Mouse (Mus musculus) monocyte, adult 2 months (primary cell): ENCODE measurements around the gene Fam208a.

Source experiments
- DNase-seq, 2 experiments: peaks; one replicate each; pipeline ENCODE4 v3.0.0; 2022; ENCODE audit warnings: low spot score in 2 of 2, low read depth in 1 of 2

Gene Fam208a

DNA sequence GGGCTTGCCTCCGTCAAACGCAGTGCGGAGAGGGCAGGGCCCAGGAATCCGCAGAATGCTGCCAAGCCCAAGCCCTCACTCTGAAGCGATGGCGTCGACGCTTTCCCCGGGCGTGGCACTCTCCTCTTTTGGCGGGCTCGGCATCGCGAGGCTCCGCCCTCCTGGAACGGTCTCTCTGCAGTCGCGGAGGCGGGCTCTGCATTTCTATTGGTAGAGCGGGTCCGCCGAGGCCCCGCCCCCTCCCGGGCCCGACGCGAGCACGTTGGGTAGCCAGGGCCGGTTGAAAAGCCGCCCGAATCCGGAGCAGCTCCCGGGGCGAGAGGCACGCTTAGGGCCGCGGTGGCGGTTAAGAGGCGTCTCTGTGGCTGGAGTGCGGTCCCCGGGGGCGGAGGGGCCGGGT, at the start of gene Fam208a:
Gene Fam208a (plus strand): TSS at position 262 of the 400 bp plus-strand sequence.
- peak; percentile 69 to 89 for DNase-seq

DNA sequence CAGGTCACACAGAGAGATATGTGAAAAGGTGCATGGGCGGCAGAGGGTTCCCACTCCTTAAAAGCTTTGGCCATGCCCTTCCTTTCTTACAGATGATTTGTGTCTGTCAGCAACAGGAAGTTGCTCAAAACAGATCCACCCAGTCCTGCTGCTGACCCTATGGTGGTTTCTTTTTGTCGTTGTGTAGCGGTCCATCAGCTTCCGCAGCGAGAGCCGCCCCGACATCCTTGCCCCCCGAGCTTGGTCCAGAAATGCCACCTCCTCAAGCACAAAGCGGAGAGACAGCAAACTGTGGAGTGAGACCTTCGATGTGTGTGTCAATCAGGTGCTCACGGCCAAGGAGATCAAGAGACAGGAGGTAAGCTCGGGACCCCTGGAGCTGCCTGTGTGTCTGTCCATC, 49.2 kb upstream of the Fam208a start:
- peak; percentile 27 to 72 for DNase-seq

DNA sequence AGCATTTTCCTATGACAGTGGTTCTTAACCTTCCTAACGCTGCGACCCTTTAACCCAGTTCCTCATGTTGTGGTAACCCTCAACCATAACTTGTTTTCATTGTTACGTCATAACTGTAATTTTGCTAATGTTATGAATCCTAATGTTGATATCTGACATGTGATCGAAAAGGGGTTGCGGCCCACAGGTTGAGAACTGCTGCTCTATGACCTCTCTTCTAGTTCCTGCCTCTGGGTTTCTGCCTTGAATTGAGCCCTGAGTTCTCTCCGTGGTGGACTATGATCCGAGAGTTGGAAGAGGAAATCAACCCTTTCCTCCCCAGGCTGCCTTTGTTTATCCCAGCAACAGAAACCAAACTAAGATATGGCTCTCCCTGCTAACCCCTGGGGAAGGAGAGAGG, 47.2 kb upstream of the Fam208a start:
- peak in 1 of 2 experiments; percentile 32 for DNase-seq

DNA sequence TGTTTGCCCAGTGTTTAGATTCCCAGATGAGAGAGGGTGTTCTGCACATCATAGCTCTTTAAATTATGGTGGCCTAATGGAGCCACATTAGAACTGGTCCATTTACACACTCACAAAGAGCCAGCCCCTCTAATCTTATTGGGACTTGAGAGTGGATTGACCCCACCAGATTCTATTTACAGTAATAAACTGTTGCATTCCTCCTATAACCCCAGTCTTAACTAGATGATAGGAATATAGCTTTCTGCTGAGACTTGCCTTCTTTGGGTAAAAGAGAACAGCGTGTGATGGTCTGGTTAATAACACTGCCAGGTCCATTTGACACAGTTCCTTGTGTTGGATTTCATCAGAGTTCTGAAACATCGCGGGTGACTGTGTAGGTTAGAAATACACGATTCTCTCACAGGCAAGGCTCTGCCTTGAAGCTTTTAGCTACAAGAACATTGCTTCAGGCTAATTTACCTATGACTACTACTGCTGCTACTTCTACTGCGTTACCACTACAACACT, 45.3 kb upstream of the Fam208a start:
- no peak for DNase-seq

DNA sequence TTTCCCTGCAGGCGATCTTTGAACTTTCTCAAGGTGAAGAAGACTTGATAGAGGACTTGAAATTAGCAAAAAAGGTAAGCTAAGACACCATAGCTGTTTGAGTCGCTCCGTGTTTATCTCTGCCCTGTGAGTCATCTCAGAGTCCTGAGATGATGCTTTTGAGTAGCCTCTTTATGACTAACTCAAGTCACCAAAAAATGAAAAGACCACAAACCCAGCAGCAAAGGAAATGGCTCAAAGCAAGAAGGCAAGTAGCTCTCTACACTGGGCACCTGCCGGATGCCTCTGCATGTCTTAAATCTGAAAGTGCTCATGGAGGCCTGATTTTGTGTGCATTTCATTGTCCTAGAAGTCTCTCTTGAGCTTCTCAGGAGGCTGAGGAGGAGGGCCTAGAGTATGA, 44.5 kb upstream of the Fam208a start:
- no peak for DNase-seq

DNA sequence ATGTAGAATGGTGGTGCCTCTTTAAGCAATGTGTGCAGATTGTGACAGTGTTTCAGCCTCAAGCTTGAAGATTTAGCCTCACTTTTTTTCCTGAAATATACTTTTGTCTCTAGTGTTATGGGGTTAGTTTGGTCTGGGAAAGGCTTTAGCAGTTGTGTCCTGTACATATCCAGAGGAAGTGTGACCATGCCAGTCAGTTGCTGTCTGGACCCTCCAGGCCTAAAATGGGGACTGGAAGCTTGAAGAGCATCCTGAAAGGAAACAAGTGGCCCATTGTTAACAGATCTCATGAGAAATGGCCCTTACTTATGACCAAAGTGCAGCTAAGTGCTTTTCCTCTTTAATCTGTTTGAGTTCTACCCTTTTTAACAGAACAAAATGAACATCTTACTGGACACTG, 40.0 kb upstream of the Fam208a start:
- no peak for DNase-seq

DNA sequence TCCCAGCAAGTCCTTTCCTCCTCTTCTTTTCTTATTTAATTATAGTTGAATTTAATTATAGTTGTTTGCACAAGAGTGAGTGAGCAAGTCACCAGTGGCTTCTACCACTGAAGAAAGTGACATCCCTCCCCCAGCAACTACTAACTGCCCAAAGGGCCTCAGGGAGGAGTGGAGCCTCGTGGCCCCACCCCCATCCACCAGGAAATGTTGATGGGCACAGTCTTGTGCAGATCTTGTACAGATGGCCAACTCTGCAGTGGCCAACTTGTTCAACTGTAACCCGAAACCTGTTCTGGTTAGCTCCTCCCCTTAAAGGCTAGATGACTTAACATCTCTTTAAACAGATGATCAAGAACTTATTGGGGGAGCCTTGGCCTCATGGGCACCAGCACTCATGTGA, 38.9 kb upstream of the Fam208a start:
- no peak for DNase-seq

DNA sequence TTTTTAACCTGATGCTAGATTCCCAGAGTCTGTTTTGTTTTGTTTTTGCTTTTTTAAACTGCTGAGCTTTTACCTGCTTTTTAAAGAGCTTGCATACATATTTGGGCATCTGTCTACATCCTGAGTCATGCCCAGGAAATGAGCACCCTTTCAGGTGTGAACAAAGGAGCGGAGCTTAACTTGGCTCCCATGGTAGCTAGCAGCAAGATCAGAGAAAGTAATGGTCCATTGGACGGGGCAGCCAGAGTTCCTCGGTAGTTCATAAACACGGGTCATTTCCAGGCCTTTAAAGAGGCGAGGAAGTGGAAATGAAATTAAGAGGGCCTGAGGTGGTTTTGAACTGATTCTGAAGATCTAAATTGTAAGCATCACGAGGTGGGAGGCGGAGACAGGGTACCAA, 38.0 kb upstream of the Fam208a start:
- no peak for DNase-seq

DNA sequence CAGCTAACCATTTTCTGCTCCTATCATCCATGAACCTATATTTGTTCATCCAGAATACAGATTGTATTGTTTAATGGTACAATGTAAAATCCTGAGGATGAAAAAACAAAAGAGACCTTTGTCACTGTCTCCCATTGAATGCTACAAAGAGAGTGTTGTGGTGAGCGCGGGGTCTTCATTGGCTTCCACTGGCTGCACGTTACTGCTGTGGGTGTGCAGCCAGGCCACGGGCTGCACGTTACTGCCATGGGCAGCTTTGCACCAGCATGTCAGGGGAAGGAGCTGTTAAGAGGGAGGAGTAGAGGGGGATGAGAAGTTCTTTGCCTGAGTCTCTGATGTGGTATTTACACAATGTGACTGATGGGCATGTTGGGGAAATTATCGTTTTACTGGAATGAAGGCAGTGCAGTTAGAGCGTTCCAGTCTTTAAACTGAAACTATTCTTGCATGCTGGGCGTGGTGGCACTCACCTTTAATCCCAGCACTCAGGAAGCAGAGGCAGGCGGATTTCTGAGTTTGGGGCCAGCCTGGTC, 36.8 kb upstream of the Fam208a start:
- DNase-seq, result no peak

DNA sequence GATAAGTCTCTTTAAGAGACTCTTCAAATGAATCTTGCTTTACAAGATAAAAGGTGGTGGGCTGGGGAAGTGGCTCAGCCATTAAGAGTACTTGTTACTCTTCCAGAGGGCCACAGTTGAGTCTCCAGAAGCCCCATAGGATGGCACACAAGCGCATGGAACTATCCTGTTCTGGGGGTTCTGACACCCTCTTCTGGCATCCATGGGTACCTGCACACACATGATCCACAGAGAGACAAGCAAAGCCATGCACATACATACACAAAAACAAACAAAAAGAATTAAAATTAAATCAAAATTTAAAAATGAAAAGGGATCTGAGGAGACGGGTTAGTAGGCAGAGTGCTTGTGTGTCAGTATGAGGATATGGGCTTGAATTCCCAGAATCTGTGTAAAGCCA, 36.0 kb upstream of the Fam208a start:
- DNase-seq, result no peak

DNA sequence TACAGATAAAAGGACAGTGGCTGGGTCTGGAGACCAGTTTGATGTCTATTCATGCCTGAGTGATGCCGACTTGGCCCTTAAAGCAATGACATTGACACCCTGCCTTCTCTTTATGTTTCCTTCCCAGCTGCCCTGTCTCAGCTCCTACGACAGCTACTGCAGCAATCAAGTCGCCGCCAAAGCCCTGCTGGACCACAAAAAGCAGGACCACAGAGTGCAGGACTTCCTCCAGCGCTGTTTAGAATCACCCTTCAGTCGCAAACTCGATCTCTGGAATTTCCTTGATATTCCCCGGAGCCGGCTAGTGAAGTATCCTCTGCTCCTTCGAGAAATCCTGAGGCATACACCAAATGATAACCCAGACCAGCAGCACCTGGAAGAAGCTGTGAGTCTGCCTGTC, 34.8 kb upstream of the Fam208a start:
- no peak for DNase-seq

DNA sequence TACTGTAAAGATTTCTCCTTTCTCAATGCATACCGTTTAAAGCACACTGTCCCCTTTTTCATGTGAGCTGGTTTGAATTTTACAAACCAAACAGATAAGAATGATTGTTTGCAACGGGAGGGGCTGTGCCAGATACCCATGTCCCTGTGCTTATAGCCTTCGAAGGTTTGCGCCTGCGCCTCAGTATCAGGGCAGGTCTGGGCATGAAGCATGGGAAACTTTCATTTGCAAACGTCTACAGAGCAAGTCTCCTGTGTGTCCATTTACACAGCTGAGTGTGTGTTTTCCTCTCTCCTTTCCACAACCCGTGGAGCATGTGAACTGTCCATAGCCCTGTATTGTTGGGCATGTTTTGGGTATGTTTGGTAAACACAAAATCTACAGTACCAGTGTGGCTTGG, 32.2 kb upstream of the Fam208a start:
- no peak for DNase-seq

DNA sequence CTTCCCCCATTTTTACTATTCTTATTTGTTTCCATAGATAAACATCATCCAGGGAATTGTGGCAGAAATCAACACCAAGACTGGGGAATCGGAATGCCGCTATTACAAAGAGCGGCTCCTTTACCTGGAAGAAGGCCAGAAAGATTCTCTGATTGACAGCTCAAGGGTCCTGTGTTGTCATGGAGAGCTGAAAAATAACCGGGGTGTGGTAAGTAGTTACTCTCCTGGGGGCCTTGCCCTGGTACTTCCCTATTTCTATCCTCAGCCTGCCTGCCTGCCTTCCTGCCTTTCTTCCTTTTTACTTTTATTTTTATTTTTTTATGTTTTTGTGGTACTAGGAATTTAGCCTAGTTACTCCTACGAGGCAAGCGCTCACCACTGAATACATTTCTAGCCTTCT, 31.1 kb upstream of the Fam208a start:
- DNase-seq, result no peak

DNA sequence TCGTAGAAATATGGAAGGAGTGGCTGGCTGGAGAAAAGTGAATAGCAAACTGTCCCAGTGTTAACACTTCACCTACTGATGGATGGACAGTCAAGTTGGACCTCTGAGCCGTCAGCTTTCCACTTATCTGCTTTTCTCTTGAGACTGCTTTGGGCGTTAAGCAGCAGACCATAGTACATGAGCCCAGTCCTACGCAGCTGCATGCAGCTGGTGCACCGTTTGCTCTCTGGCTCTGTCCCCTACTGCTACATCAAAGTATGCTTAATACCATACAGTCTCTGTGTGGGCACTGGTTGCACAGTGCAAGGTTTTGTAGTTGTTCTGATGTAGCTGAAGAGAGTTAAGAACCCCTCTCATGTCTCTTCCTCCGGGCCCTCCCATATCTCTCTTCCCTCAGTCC, 28.1 kb upstream of the Fam208a start:
- DNase-seq, result no peak

DNA sequence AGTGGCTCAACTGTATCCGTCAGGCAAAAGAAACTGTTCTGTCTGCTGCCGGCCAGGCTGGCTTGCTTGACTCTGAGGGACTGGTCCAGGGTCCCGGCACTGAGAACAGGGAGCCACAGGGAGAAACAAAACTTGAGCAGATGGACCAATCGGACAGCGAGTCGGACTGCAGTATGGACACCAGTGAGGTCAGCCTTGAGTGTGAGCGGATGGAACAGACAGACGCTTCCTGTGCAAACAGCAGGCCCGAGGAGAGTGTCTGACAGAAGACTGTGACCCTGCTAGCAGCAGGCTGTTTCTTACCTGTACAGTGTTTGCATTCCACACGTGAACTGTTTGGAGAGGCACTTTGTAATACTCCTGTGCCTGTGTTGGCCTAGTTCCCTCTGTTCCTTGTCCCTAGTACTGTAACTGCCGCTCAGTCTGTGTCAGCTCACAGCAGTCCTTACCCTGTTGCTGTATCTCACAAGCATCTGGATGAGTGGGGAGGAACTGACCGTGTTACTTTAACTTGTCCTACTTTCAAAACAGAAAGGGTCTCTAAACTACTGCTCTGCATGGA, 26.8 kb upstream of the Fam208a start:
- no peak for DNase-seq

DNA sequence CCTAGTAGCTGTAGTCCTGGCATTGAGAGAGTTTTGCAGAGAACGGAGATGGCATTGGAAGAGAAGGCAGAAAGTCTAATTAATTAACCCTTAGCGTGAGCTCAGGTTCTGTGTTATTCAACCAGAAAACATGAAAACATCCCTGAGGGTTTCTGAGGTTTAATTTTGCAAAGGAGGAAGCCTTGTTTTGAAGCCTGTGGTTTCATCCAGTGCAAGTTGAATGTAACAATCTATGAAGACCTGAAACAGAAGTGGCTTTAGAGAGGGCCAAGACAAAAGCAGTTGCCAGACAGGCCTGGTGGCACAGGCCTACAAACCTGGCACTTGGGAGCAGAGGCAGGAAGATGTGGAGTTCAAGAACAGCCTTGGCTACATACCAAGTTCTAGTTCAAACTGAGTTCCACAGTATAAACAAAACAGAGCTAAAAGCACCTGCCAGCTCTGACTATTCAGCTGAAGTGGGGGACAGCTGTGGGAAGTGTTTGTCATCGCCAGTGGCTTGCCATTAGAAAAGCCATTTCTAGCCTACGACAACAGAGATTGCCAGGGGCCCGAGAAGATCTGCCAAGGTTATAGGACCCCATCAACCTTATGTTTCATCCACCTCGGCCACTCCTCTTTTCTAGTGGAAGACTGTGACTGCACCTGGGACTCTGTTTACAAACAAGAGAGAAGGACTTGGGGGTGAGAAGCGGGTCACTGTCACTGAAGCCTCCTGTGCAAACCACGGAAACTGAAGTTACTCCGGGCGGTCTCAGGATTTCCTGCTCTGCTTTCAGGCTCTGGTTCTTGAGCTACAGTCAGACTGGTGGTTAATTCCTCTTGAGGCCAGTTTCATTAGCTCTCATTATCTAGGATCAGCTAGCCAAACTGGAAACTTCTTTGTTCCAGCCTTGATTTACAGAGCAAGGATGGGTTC, 26.0 kb upstream of the Fam208a start:
- DNase-seq, result no peak

DNA sequence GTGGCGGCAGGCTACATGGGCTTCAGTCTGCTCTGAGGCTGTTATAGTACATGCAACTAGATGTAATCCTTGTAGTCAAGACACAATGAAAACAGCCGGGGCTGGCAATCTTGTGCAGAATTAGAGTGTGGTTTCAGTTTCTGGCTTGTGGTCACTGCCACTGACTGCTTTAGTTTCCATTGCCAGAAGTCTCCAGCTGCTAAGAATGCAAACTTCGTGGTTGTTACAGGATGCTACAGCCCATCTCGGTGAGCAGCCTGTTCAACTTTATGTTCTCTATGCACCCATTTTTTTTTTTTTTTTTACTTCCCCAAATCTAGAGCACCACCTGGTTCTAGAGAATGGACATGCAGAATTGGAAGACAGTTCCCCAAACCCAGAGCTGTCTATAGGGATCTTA, 23.2 kb upstream of the Fam208a start:
- no peak for DNase-seq

DNA sequence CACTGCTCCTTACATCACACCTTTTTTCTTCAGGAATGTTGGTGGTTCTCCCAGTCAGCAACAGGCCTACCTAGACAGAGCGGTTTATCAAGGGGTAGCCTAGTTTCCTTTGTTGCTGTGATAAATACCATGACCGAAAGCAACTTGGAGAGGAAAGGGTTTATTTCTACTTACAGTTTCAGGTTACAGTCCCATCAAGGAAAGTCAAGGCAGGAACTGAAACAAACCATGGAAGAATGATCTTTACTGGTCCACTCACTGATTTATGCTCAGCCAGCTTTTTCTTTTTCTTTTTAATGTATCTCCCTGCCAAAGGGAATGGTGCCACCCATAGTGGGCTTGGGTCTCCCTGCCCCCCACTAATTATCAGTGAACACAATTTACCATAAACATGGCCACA, 22.7 kb upstream of the Fam208a start:
- DNase-seq, result no peak

DNA sequence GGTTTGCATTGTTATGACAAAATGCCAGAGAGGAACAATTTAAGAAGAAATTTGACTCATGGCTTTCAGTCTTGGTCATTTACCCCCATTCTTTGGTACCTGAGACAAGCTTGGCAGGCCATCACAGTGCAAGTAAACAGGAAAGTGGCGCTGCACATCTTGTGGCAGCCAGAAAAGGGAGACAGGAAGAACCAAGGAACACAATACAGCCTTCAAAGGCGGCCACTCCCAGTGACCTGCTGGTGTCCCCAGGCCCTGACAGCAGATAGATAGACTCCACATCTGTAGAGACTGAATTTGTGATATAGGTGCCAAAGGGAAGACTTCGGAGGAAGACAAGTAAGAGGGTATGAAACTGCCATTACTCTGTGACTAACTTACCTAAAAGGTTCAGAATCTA, 20.4 kb upstream of the Fam208a start:
- DNase-seq, result no peak

DNA sequence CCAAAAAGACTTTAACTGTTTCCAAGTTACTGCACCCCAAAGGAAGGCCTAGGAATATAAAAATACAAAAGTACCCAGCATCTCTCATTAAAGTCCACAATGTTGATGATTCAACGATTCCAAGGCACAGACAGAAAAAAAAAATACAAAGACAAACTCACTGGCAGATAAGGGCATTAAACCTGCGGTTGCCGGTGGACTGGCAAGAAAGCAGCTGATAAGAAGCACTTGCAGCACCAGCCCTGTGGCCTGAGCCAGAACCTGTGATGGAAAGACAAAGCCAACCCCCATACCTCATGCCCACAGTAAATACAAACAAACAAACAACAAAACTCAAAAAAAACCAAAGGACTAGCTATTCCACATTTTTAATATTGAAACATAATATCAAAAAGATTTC, 19.0 kb upstream of the Fam208a start:
- DNase-seq, result no peak

DNA sequence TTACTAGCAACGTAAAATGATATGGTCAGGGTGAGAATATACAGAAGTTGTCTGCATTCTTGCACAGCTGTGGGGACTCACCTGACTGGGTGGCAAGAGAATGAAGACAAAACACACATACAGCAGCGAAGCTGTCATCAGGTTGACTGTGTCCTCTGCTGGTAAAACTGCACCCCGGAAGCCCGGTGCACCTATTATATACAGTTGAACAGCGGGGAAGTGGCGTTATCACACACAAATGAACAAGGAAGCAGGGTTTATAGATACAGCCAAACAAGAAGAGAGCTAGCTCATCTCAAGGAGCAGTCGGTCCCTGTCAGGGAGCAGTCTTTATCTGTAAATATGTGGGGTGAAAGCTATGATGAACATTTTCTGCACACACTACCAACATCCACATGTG, 17.1 kb upstream of the Fam208a start:
- no peak for DNase-seq

DNA sequence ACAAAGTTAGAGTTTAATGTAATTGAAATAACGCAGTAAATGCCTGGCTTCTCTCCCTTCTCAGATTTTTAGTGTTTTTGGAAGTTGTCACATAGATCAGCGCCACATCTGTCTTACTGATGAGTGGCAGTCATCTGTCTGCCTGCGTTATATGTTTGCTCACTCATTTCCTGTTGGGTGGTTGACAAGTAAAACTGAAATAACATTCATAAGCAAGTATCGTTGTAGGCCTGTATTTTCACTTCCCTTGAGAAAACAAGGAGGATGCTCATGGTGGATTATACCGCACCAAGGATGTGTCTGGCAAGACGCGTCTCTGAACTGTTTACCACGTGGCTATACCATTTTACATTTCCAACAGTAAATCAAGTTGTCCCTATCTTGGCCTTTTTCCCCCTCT, 15.9 kb upstream of the Fam208a start:
- no peak for DNase-seq
